Mouse (Mus musculus): Measurements from ENCODE around the gene Nckap5.

GRCm38 (mm10) chr1:125870056-125870455, 960.5 kb downstream of the Nckap5 start:
- no peak for TF ChIP-seq POLR2A (IDR thresholded peaks at IDR 0.05; ENCODE audit: low read depth, low read length)
- no peak for TF ChIP-seq ZC3H11A (IDR thresholded peaks at IDR 0.05; ENCODE audit: low read depth, low read length)
- TF ChIP-seq SMC3 (IDR thresholded peaks at IDR 0.05; ENCODE audit: low read depth, low read length), result no peak
- no peak for TF ChIP-seq POLR2AphosphoS2 (IDR thresholded peaks at IDR 0.05; ENCODE audit: low read depth, low read length)
- TF ChIP-seq BHLHE40 (IDR thresholded peaks at IDR 0.05; ENCODE audit: low read depth, low read length), result no peak
- no peak for TF ChIP-seq TCF12 (IDR thresholded peaks at IDR 0.05; ENCODE audit: low read depth, low read length)
- no peak for TF ChIP-seq CTCF (conservative IDR thresholded peaks at IDR 0.05 in 1 of 2, IDR thresholded peaks at IDR 0.05 in 1 of 2; ENCODE audit: low read depth in 2 of 2, low read length in 2 of 2)
- no peak for TF ChIP-seq EP300 (IDR thresholded peaks at IDR 0.05; ENCODE audit: low read length)
